Mouse (Mus musculus) megakaryocyte, embryonic 14.5 days (primary cell): Measurements from ENCODE around the gene Tbck.

Experiments
- FLI1 ChIP-seq: IDR thresholded peaks from 2 replicates; pipeline ENCODE4 v1.6.1; 2012; ENCODE audit warnings: low read length, inconsistent platforms, mixed read lengths
- GATA1 ChIP-seq: IDR thresholded peaks from 3 replicates; pipeline ENCODE4 v1.6.1; 2012; ENCODE audit warnings: mixed read lengths, low read length, inconsistent platforms, borderline replicate concordance

GRCm38 (mm10) chr3:132684231-132684928 lies 436 bp downstream of the Tbck start, which contains the start of gene Aimp1:
- no peak for TF ChIP-seq GATA1
- no peak for TF ChIP-seq FLI1
